8 mouse cellular contexts compared by ENCODE assay signal in the genomic region with DNA sequence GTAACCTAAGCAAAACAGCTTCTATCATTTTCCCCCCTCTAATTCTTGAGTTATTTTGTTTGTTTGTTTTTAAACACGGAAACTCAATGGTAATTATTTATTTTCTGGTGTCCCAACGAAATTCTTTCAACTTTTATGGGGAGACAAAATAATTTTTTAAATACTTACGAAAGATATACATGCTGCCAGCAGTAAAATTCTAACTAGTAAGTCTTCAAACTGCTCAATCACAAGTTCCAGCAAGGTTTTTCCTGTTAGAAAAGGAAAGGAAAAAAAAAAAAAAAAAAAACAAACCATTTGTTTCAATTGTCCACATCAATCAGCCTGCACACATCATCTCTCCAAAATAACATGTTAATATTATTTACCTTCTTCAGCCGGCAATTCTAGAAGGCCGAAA. TPM values are rescaled to one million over a fixed set of nuclear protein-coding genes. Genes with fewer than 3 reads are reported as not detected.
DNase-seq lines count a peak whose midpoint lies in the region; ATAC-seq and TF ChIP-seq lines count a peak whose summit lies in the region.

No protein-coding gene starts in this region.

- H3K9me3 ChIP-seq in megakaryocyte, embryonic 14.5 days, result no peaks in the 10 kb centered on the region
- no peaks in the 10 kb centered on the region for H3K9me3 ChIP-seq in limb, embryonic 14.5 days (ENCODE audit: control insufficient read depth, low read length)
- H3K9me3 ChIP-seq in stomach, embryonic 15.5 days, result no peaks in the 10 kb centered on the region

- H3K4me1 ChIP-seq in cerebellum, adult 2 months (ENCODE audit: control insufficient read depth, insufficient read depth, low read length), result peaks cover 11% of the 10 kb centered on the region
- peaks cover 44% of the 10 kb centered on the region for H3K4me1 ChIP-seq in megakaryocyte, embryonic 14.5 days
- H3K4me1 ChIP-seq in limb, embryonic 14.5 days (ENCODE audit: control insufficient read depth, insufficient read depth, low read length), result peaks cover 25% of the 10 kb centered on the region
- peaks cover 19% of the 10 kb centered on the region; the same call in 1 of the 2 replicates for H3K4me1 ChIP-seq in stomach, embryonic 15.5 days

- no peak for TF ChIP-seq CTCF in cerebellum, adult 2 months (IDR thresholded peaks at IDR 0.05; ENCODE audit: borderline replicate concordance, insufficient read depth, low read depth, low read length)

- intact Hi-C loops in gastrocnemius, postnatal 36 days (cut with DNase I), result loop anchor here (5.0 kb wide), 1 partner anchor 112 kb away; the partner anchor contains the start of gene Ift81

- peaks cover 38% of the 10 kb centered on the region for H3K36me3 ChIP-seq in megakaryocyte, embryonic 14.5 days (replicated peaks; ENCODE audit: low read length)
- peaks cover 32% of the 10 kb centered on the region for H3K36me3 ChIP-seq in limb, embryonic 14.5 days (ENCODE audit: control insufficient read depth, insufficient read depth, low read length)
- peaks cover 8% of the 10 kb centered on the region; the same call in 1 of the 2 replicates for H3K36me3 ChIP-seq in stomach, embryonic 15.5 days

- DNase-seq in cerebellum, adult 2 months, result no peak
- DNase-seq in cerebellum, adult 9-11 months, result no peak
- no peak for DNase-seq in limb, embryonic 14.5 days (ENCODE audit: low spot score)
- DNase-seq in adrenal gland, postnatal 25 days, result no peak
- no peak for DNase-seq in gastrocnemius, postnatal 36 days

- peak overlapping the region; percentile 60 for H3K4me2 ChIP-seq in limb, embryonic 14.5 days (replicated peaks; ENCODE audit: low read depth, low read length, severe bottlenecking)
- H3K4me2 ChIP-seq in stomach, embryonic 15.5 days, result peak overlapping the region; percentile 56

- H3K4me3 ChIP-seq in cerebellum, adult 2 months (replicated peaks; ENCODE audit: insufficient read depth, low read depth, low read length), result peak overlapping the region; percentile 99
- peak overlapping the region; percentile 98 for H3K4me3 ChIP-seq in megakaryocyte, embryonic 14.5 days (replicated peaks)
- peak overlapping the region; percentile 98 for H3K4me3 ChIP-seq in limb, embryonic 14.5 days (replicated peaks; ENCODE audit: low read length)
- H3K4me3 ChIP-seq in stomach, embryonic 15.5 days (replicated peaks), result peak overlapping the region; percentile 99

- 21% methylated on average over 5 of the region's 5 CpGs for whole genome bisulfite sequencing in cerebellum, adult 2 months
- 20% methylated on average over 5 of the region's 5 CpGs for WGBS in limb, embryonic 14.5 days
- 17% methylated on average over 5 of the region's 5 CpGs for WGBS in stomach, embryonic 15.5 days

- no peak overlapping the region; the same call in 1 of the 2 replicates for H3K27ac ChIP-seq in cerebellum, adult 2 months (ENCODE audit: insufficient read depth, low read length)
- H3K27ac ChIP-seq in limb, embryonic 14.5 days (replicated peaks; ENCODE audit: low read depth, low read length), result no peak overlapping the region
- peak overlapping the region; percentile 99; the same call in 1 of the 2 replicates for H3K27ac ChIP-seq in stomach, embryonic 15.5 days

- H3K9ac ChIP-seq in limb, embryonic 14.5 days (ENCODE audit: low read depth, low read length, severe bottlenecking), result peak overlapping the region; percentile 99
- peak overlapping the region; percentile 99; the same call in 1 of the 2 replicates for H3K9ac ChIP-seq in stomach, embryonic 15.5 days

- H3K27me3 ChIP-seq in cerebellum, adult 2 months (ENCODE audit: control insufficient read depth, insufficient read depth, low read length), result no peaks in the 10 kb centered on the region
- peaks cover 5% of the 10 kb centered on the region for H3K27me3 ChIP-seq in megakaryocyte, embryonic 14.5 days (replicated peaks)
- no peaks in the 10 kb centered on the region for H3K27me3 ChIP-seq in limb, embryonic 14.5 days (ENCODE audit: control insufficient read depth, insufficient read depth, low read length)
- H3K27me3 ChIP-seq in stomach, embryonic 15.5 days (replicated peaks), result no peaks in the 10 kb centered on the region

- ATAC-seq in megakaryocyte, adult 5-6 weeks (ENCODE audit: poor library complexity, severe bottlenecking), result no peak
- no peak for ATAC-seq in limb, embryonic 14.5 days (ENCODE audit: low FRiP score, low read depth)
- ATAC-seq in stomach, embryonic 15.5 days (ENCODE audit: insufficient read depth, low FRiP score, low read depth), result no peak

- no peak for TF ChIP-seq POLR2A in cerebellum, adult 2 months (IDR thresholded peaks at IDR 0.05; ENCODE audit: borderline replicate concordance, insufficient read depth, low read length)
- TF ChIP-seq POLR2A in limb, embryonic 14.5 days (IDR thresholded peaks at IDR 0.05; ENCODE audit: borderline replicate concordance, extremely low read depth, insufficient read depth, insufficient read length), result no peak

RNA-seq across cellular contexts. Expression of gene Atp2a2, which starts 1.5 kb away (rescaled TPM):
- polyA plus RNA-seq in cerebellum, adult 2 months (2012; rRNA removed), result 422 and 482 TPM in 2 replicates
- polyA plus RNA-seq in megakaryocyte, embryonic 14.5 days (2012; ENCODE audit: insufficient read depth, low replicate concordance), result 17.2 and 27.1 TPM in 2 replicates
- 47.1 and 47.5 TPM in 2 replicates for total RNA-seq in megakaryocyte, adult 5-6 weeks (2015)
- total RNA-seq in megakaryocyte, adult 5-6 weeks (2017), result 65.0 and 65.8 TPM in 2 replicates
- polyA plus RNA-seq in limb, embryonic 14.5 days (2012; rRNA removed), result 96.7 and 99.0 TPM in 2 replicates
- 36.5 and 39.7 TPM in 2 replicates for polyA plus RNA-seq in limb, embryonic 14.5 days (2014; fragmentation: Nextera tagmentation; extraction: Ambion mirVana)
- 33.5 and 35.7 TPM in 2 replicates for polyA plus RNA-seq in stomach, embryonic 15.5 days (2015; fragmentation: Nextera tagmentation; extraction: Ambion mirVana)
- 176 and 179 TPM in 2 replicates for total RNA-seq in adrenal gland, postnatal 25 days (2021)
- 100 to 1,000 TPM; 175 to 549 TPM for total RNA-seq in gastrocnemius, postnatal 36 days (2021)
